13 mouse cellular contexts compared by ENCODE assay signal in genomic region chr12:87158099-87158498, GRCm38 (mm10). TPM values are rescaled to one million over a fixed set of nuclear protein-coding genes. Genes with fewer than 3 reads are reported as not detected.
DNase-seq lines count a peak whose midpoint lies in the region; ATAC-seq lines count a peak whose summit lies in the region.
"Had no signal": no experiment of that assay in that cellular context is flagged by ENCODE, and none has a peak within 500 bp of the region (broad histone marks: within the 10 kb centered on the region; RNA-seq: fewer than 3 reads in every experiment).

No protein-coding gene starts in this region.

- H3K4me1 ChIP-seq in intestine, embryonic 15.5 days (replicated peaks), result peaks cover 5% of the 10 kb centered on the region; the same call in 1 of the 2 replicates
- no peaks in the 10 kb centered on the region for H3K4me1 ChIP-seq in kidney, embryonic 16.5 days (ENCODE audit: insufficient read depth, low read length)
- peaks cover 33% of the 10 kb centered on the region for H3K4me1 ChIP-seq in liver, embryonic 15.5 days (replicated peaks)
- H3K4me1 ChIP-seq: hindbrain, embryonic 13.5 days had no signal

- no peak overlapping the region for H3K9ac ChIP-seq in intestine, embryonic 15.5 days
- H3K9ac ChIP-seq in kidney, embryonic 16.5 days (replicated peaks; ENCODE audit: low read length), result no peak overlapping the region
- no peak overlapping the region for H3K9ac ChIP-seq in liver, embryonic 15.5 days
- H3K9ac ChIP-seq: hindbrain, embryonic 13.5 days had no signal

- WGBS in intestine, embryonic 15.5 days, result 58% methylated on average over 7 of the region's 7 CpGs
- 59% methylated on average over 7 of the region's 7 CpGs for WGBS in kidney, embryonic 16.5 days
- 53% methylated on average over 7 of the region's 7 CpGs for WGBS in liver, embryonic 15.5 days (ENCODE audit: insufficient replicate concordance)

- peak; percentile 18 for DNase-seq in lung, postnatal 14 days
- no peak for DNase-seq in c-Kit-positive CD71-positive TER-119-positive erythroid progenitor cells, embryonic 14.5 days (ENCODE audit: low spot score)
- no peak for DNase-seq in right cerebral cortex, postnatal 25 days
- DNase-seq in layer of hippocampus, postnatal 25 days (ENCODE audit: extremely low spot score in 1 of 2, low spot score in 1 of 2), result no peak
- DNase-seq: right cerebral cortex, adult 18-20 months had no signal

- H3K9me3 ChIP-seq in intestine, embryonic 15.5 days, result no peaks in the 10 kb centered on the region; the same call in 1 of the 2 replicates
- H3K9me3 ChIP-seq in kidney, embryonic 16.5 days (ENCODE audit: low read length), result 0 out of 2 replicates have a peak, but pooled peaks cover 3% of the 10 kb centered on the region
- no peaks in the 10 kb centered on the region for H3K9me3 ChIP-seq in liver, embryonic 15.5 days (replicated peaks)
- H3K9me3 ChIP-seq: hindbrain, embryonic 13.5 days had no signal

- H3K27ac ChIP-seq in intestine, embryonic 15.5 days, result no peak overlapping the region
- 0 out of 2 replicates have a peak overlapping the region, but pooled peaks have one; percentile 23 for H3K27ac ChIP-seq in kidney, embryonic 16.5 days (ENCODE audit: low read length)
- H3K27ac ChIP-seq in liver, embryonic 15.5 days (replicated peaks), result peak overlapping the region; percentile 83
- H3K27ac ChIP-seq: hindbrain, embryonic 13.5 days had no signal

- H3K4me3 ChIP-seq in intestine, embryonic 15.5 days (replicated peaks), result no peak overlapping the region
- H3K4me3 ChIP-seq in kidney, embryonic 16.5 days (ENCODE audit: low read length), result no peak overlapping the region
- peak overlapping the region; percentile 40 for H3K4me3 ChIP-seq in liver, embryonic 15.5 days (replicated peaks)
- H3K4me3 ChIP-seq: hindbrain, embryonic 13.5 days had no signal

- ATAC-seq in intestine, embryonic 15.5 days, result peak; percentile 17
- ATAC-seq in kidney, embryonic 16.5 days (ENCODE audit: low FRiP score, low TSS enrichment), result no peak
- peak; percentile 22; the same call in 1 of the 2 replicates for ATAC-seq in liver, embryonic 15.5 days (ENCODE audit: insufficient read depth)
- ATAC-seq: CD4-positive, CD25-positive, alpha-beta regulatory T cell, adult 4 months had no signal

- no peak overlapping the region for H3K4me2 ChIP-seq in intestine, embryonic 15.5 days (replicated peaks)
- peak overlapping the region; percentile 4; the same call in 1 of the 2 replicates for H3K4me2 ChIP-seq in kidney, embryonic 16.5 days (replicated peaks; ENCODE audit: low read depth, low read length)
- peak overlapping the region; percentile 38 for H3K4me2 ChIP-seq in liver, embryonic 15.5 days
- H3K4me2 ChIP-seq: hindbrain, embryonic 13.5 days had no signal

- peaks cover 3% of the 10 kb centered on the region for H3K36me3 ChIP-seq in intestine, embryonic 15.5 days
- peaks cover 10% of the 10 kb centered on the region; the same call in 1 of the 2 replicates for H3K36me3 ChIP-seq in kidney, embryonic 16.5 days (ENCODE audit: insufficient read depth, low read length)
- peaks cover 21% of the 10 kb centered on the region for H3K36me3 ChIP-seq in liver, embryonic 15.5 days (replicated peaks)

- H3K27me3 ChIP-seq in intestine, embryonic 15.5 days (replicated peaks), result no peaks in the 10 kb centered on the region
- H3K27me3 ChIP-seq in kidney, embryonic 16.5 days (ENCODE audit: insufficient read depth, low read length), result no peaks in the 10 kb centered on the region
- no peaks in the 10 kb centered on the region for H3K27me3 ChIP-seq in liver, embryonic 15.5 days
- H3K27me3 ChIP-seq: hindbrain, embryonic 13.5 days had no signal

RNA-seq across cellular contexts. Expression of gene Pomt2, which starts 10.3 kb away (rescaled TPM):
- polyA plus RNA-seq in intestine, embryonic 15.5 days (2015; fragmentation: Nextera tagmentation; extraction: Ambion mirVana), result 12.9 and 13.1 TPM in 2 replicates
- 20.3 and 20.7 TPM in 2 replicates for polyA plus RNA-seq in kidney, embryonic 16.5 days (2015; fragmentation: Nextera tagmentation; extraction: Ambion mirVana)
- 3.8 and 4.0 TPM in 2 replicates for polyA plus RNA-seq in liver, embryonic 15.5 days (2015; fragmentation: Nextera tagmentation; extraction: Ambion mirVana)
- 10 to 100 TPM; 17.5 to 19.2 TPM for total RNA-seq in layer of hippocampus, postnatal 25 days (2021)

RNA-seq across cellular contexts. Expression of gene Gstz1, which starts 11.1 kb away (rescaled TPM):
- 44.8 and 48.5 TPM in 2 replicates for polyA plus RNA-seq in intestine, embryonic 15.5 days (2015; fragmentation: Nextera tagmentation; extraction: Ambion mirVana)
- polyA plus RNA-seq in kidney, embryonic 16.5 days (2015; fragmentation: Nextera tagmentation; extraction: Ambion mirVana), result 59.8 and 60.4 TPM in 2 replicates
- 99.1 and 101 TPM in 2 replicates for polyA plus RNA-seq in liver, embryonic 15.5 days (2015; fragmentation: Nextera tagmentation; extraction: Ambion mirVana)
- total RNA-seq in layer of hippocampus, postnatal 25 days (2021), result 10 to 100 TPM; 45.3 to 47.7 TPM

RNA-seq across cellular contexts. Expression of gene Samd15, which starts 41.4 kb away (rescaled TPM):
- 1.1 and 1.7 TPM in 2 replicates for polyA plus RNA-seq in intestine, embryonic 15.5 days (2015; fragmentation: Nextera tagmentation; extraction: Ambion mirVana)
- polyA plus RNA-seq in kidney, embryonic 16.5 days (2015; fragmentation: Nextera tagmentation; extraction: Ambion mirVana), result 0.66 and 1.2 TPM in 2 replicates
- 4.8 and 6.8 TPM in 2 replicates for polyA plus RNA-seq in liver, embryonic 15.5 days (2015; fragmentation: Nextera tagmentation; extraction: Ambion mirVana)
- total RNA-seq in layer of hippocampus, postnatal 25 days (2021), result 1 to 10 TPM; 2.2 to 3.9 TPM
- total RNA-seq: megakaryocyte-erythroid progenitor cell, adult 5-6 weeks had no signal

RNA-seq across cellular contexts. Expression of gene Tmed8, which starts 42.2 kb away (rescaled TPM):
- polyA plus RNA-seq in intestine, embryonic 15.5 days (2015; fragmentation: Nextera tagmentation; extraction: Ambion mirVana), result 1.7 TPM in 2 replicates
- polyA plus RNA-seq in kidney, embryonic 16.5 days (2015; fragmentation: Nextera tagmentation; extraction: Ambion mirVana), result 2.0 and 2.5 TPM in 2 replicates
- polyA plus RNA-seq in liver, embryonic 15.5 days (2015; fragmentation: Nextera tagmentation; extraction: Ambion mirVana), result 0.39 and 0.40 TPM in 2 replicates
- total RNA-seq in layer of hippocampus, postnatal 25 days (2021), result 10 to 100 TPM; 27.6 to 28.9 TPM

RNA-seq across cellular contexts. Expression of gene Ngb, which starts 55.8 kb away (rescaled TPM):
- polyA plus RNA-seq in intestine, embryonic 15.5 days (2015; fragmentation: Nextera tagmentation; extraction: Ambion mirVana), result 1.1 and 1.2 TPM in 2 replicates
- 0.35 and 0.73 TPM in 2 replicates for polyA plus RNA-seq in kidney, embryonic 16.5 days (2015; fragmentation: Nextera tagmentation; extraction: Ambion mirVana)
- 0.16 TPM in 1 of 2 replicates, not detected in the other for polyA plus RNA-seq in liver, embryonic 15.5 days (2015; fragmentation: Nextera tagmentation; extraction: Ambion mirVana)
- 1 to 10 TPM; 2.0 to 2.2 TPM for total RNA-seq in layer of hippocampus, postnatal 25 days (2021)
- total RNA-seq: megakaryocyte-erythroid progenitor cell, adult 5-6 weeks; neutrophil, adult 5-6 weeks had no signal
- polyA plus RNA-seq: CD4-positive, CD25-positive, alpha-beta regulatory T cell, adult 4 months; heart, embryonic 16.5 days had no signal
